Mouse (Mus musculus) CH12.LX (cell line): ENCODE measurements around the gene Vmn2r56. TPM values are rescaled to one million over a fixed set of nuclear protein-coding genes. Genes with fewer than 3 reads are reported as not detected.

Experiments used
- DNase-seq: peaks from one replicate; pipeline ENCODE4 v3.0.0-alpha.2; 2013; ENCODE audit errors: extremely low read depth
- H3K27ac ChIP-seq: 2 replicates; pipeline ENCODE4 v1.5.1; 2012; ENCODE audit warnings: low read depth, mild to moderate bottlenecking, control low read depth, moderate library complexity; ENCODE audit not compliant: insufficient read depth
- H3K27me3 ChIP-seq: replicated peaks from 2 replicates; pipeline ENCODE3; 2012; ENCODE audit warnings: inconsistent platforms
- H3K36me3 ChIP-seq, 2 experiments: replicated peaks in 1 of 2; 2 replicates each; pipeline versions ENCODE3 to v1.6.1; 2012; ENCODE audit warnings: inconsistent platforms in 1 of 2, low read length in 1 of 2, mild to moderate bottlenecking in 1 of 2, mixed read lengths in 1 of 2, moderate library complexity in 1 of 2; ENCODE audit not compliant: control insufficient read depth in 1 of 2, insufficient read depth in 1 of 2
- H3K4me1 ChIP-seq, 2 experiments: 2 replicates each; pipeline ENCODE4 v1.6.1; 2012; ENCODE audit warnings: inconsistent platforms in 1 of 2, moderate library complexity in 1 of 2; ENCODE audit not compliant: insufficient read depth in 2 of 2, control insufficient read depth in 1 of 2
- H3K4me2 ChIP-seq: 2 replicates; pipeline ENCODE4 v1.6.1; 2012; ENCODE audit warnings: low read depth, mild to moderate bottlenecking, control low read depth; ENCODE audit not compliant: poor library complexity, insufficient read depth, severe bottlenecking
- H3K4me3 ChIP-seq, 3 experiments: fragments of 150-350 bp in 1 of 3; sonication (generic) in 1 of 3; replicated peaks in 1 of 3; 2 replicates each; pipeline versions ENCODE3 to v1.5.1; 2011 to 2012; ENCODE audit warnings: low read depth in 2 of 3, low read length in 2 of 3, mild to moderate bottlenecking in 2 of 3, moderate library complexity in 2 of 3, control low read depth in 1 of 3, improper control_type of control experiment in 1 of 3, inconsistent platforms in 1 of 3, mixed read lengths in 1 of 3; ENCODE audit not compliant: poor library complexity in 1 of 3
- H3K79me2 ChIP-seq: replicated peaks from 2 replicates; pipeline ENCODE4 v1.6.1; 2012; ENCODE audit warnings: mild to moderate bottlenecking, moderate library complexity; ENCODE audit not compliant: control insufficient read depth, poor library complexity, insufficient read depth, severe bottlenecking; ENCODE audit errors: extremely low read depth
- H3K9ac ChIP-seq: 2 replicates; pipeline ENCODE4 v1.6.1; 2012; ENCODE audit warnings: low read depth, mild to moderate bottlenecking, control low read depth, moderate library complexity; ENCODE audit not compliant: insufficient read depth
- H3K9me3 ChIP-seq: replicated peaks from 2 replicates; pipeline ENCODE3; 2012; ENCODE audit warnings: low read length, inconsistent platforms, mixed read lengths
- BHLHE40 ChIP-seq: IDR thresholded peaks from 2 replicates; pipeline ENCODE4 v1.6.1; 2011; ENCODE audit warnings: mild to moderate bottlenecking, low read depth, low read length, improper control_type of control experiment
- CHD2 ChIP-seq: IDR thresholded peaks from 2 replicates; pipeline ENCODE4 v1.6.1; 2011; ENCODE audit warnings: low read length, improper control_type of control experiment
- CTCF ChIP-seq, 2 experiments: IDR thresholded peaks in 1 of 2; conservative IDR thresholded peaks in 1 of 2; 2 replicates each; pipeline ENCODE4 v1.5.1; 2011 to 2012; ENCODE audit warnings: low read depth in 2 of 2, low read length in 2 of 2, improper control_type of control experiment in 1 of 2, inconsistent platforms in 1 of 2, mild to moderate bottlenecking in 1 of 2, moderate library complexity in 1 of 2
- E2F4 ChIP-seq: IDR thresholded peaks from 2 replicates; pipeline ENCODE4 v1.6.1; 2011; ENCODE audit warnings: low read depth, low read length, improper control_type of control experiment; ENCODE audit not compliant: insufficient replicate concordance
- EP300 ChIP-seq: IDR thresholded peaks from 2 replicates; pipeline ENCODE4 v1.6.1; 2011; ENCODE audit warnings: low read length, improper control_type of control experiment
- ETS1 ChIP-seq: conservative IDR thresholded peaks from 2 replicates; pipeline ENCODE4 v1.6.1; 2012; ENCODE audit warnings: low read depth, mild to moderate bottlenecking, inconsistent platforms, low read length, improper control_type of control experiment, moderate library complexity
- GABPA ChIP-seq: IDR thresholded peaks from 2 replicates; pipeline ENCODE4 v1.6.1; 2012; ENCODE audit warnings: low read depth, low read length, improper control_type of control experiment, inconsistent platforms; ENCODE audit not compliant: insufficient replicate concordance
- HCFC1 ChIP-seq: IDR thresholded peaks from 2 replicates; pipeline ENCODE4 v1.6.1; 2012; ENCODE audit warnings: low read depth, mild to moderate bottlenecking, inconsistent platforms, low read length, improper control_type of control experiment
- IRF4 ChIP-seq: IDR thresholded peaks from 2 replicates; pipeline ENCODE4 v1.6.1; 2014; ENCODE audit warnings: low read depth, mild to moderate bottlenecking, inconsistent platforms, low read length, improper control_type of control experiment
- JUND ChIP-seq: conservative IDR thresholded peaks from 2 replicates; pipeline ENCODE4 v1.6.1; 2011; ENCODE audit warnings: low read depth, low read length, improper control_type of control experiment
- KAT2A ChIP-seq: IDR thresholded peaks from 2 replicates; pipeline ENCODE4 v1.6.1; 2012; ENCODE audit warnings: low read length, improper control_type of control experiment, inconsistent platforms; ENCODE audit not compliant: insufficient replicate concordance
- MAFK ChIP-seq: IDR thresholded peaks from 2 replicates; pipeline ENCODE4 v1.6.1; 2011; ENCODE audit warnings: low read length, improper control_type of control experiment; ENCODE audit not compliant: insufficient replicate concordance
- MAX ChIP-seq: IDR thresholded peaks from 2 replicates; pipeline ENCODE4 v1.6.1; 2011; ENCODE audit warnings: low read length, improper control_type of control experiment
- MAZ ChIP-seq: IDR thresholded peaks from 2 replicates; pipeline ENCODE4 v1.6.1; 2012; ENCODE audit warnings: low read depth, mild to moderate bottlenecking, inconsistent platforms, low read length, improper control_type of control experiment, moderate library complexity
- MEF2A ChIP-seq: IDR thresholded peaks from 2 replicates; pipeline ENCODE4 v1.6.1; 2014; ENCODE audit warnings: low read depth, mild to moderate bottlenecking, inconsistent platforms, low read length, improper control_type of control experiment, borderline replicate concordance
- MXI1 ChIP-seq: IDR thresholded peaks from 2 replicates; pipeline ENCODE4 v1.6.1; 2011; ENCODE audit warnings: mild to moderate bottlenecking, low read depth, low read length, improper control_type of control experiment
- MYC ChIP-seq: IDR thresholded peaks from 2 replicates; pipeline ENCODE4 v1.6.1; 2011; ENCODE audit warnings: low read depth, mild to moderate bottlenecking, improper control_type of control experiment, low read length
- NRF1 ChIP-seq: IDR thresholded peaks from 2 replicates; pipeline ENCODE4 v1.6.1; 2014; ENCODE audit warnings: low read depth, mild to moderate bottlenecking, inconsistent platforms, low read length, improper control_type of control experiment, moderate library complexity
- POLR2A ChIP-seq: IDR thresholded peaks from 2 replicates; pipeline ENCODE4 v1.6.1; 2011; ENCODE audit warnings: low read depth, mild to moderate bottlenecking, improper control_type of control experiment, low read length
- POLR2AphosphoS2 ChIP-seq: IDR thresholded peaks from 2 replicates; pipeline ENCODE4 v1.6.1; 2011; ENCODE audit warnings: low read depth, low read length, improper control_type of control experiment
- RAD21 ChIP-seq: IDR thresholded peaks from 2 replicates; pipeline ENCODE4 v1.6.1; 2011; ENCODE audit warnings: low read depth, mild to moderate bottlenecking, low read length, improper control_type of control experiment, moderate library complexity
- RCOR1 ChIP-seq: conservative IDR thresholded peaks from 2 replicates; pipeline ENCODE4 v1.6.1; 2012; ENCODE audit warnings: low read depth, mild to moderate bottlenecking, inconsistent platforms, low read length, improper control_type of control experiment
- SIN3A ChIP-seq: IDR thresholded peaks from 2 replicates; pipeline ENCODE4 v1.6.1; 2012; ENCODE audit warnings: low read length, improper control_type of control experiment, inconsistent platforms
- SMC3 ChIP-seq: IDR thresholded peaks from 2 replicates; pipeline ENCODE4 v1.6.1; 2011; ENCODE audit warnings: low read depth, low read length, improper control_type of control experiment
- TBP ChIP-seq: conservative IDR thresholded peaks from 2 replicates; pipeline ENCODE4 v1.6.1; 2011; ENCODE audit warnings: low read depth, low read length, improper control_type of control experiment
- TCF12 ChIP-seq: IDR thresholded peaks from 2 replicates; pipeline ENCODE4 v1.6.1; 2014; ENCODE audit warnings: low read depth, mild to moderate bottlenecking, inconsistent platforms, low read length, improper control_type of control experiment
- USF1 ChIP-seq: IDR thresholded peaks from 2 replicates; pipeline ENCODE4 v1.6.1; 2014; ENCODE audit warnings: low read depth, mild to moderate bottlenecking, inconsistent platforms, low read length, improper control_type of control experiment
- USF2 ChIP-seq: conservative IDR thresholded peaks from 2 replicates; pipeline ENCODE4 v1.6.1; 2011; ENCODE audit warnings: low read depth, low read length, improper control_type of control experiment
- ZKSCAN1 ChIP-seq: IDR thresholded peaks from 2 replicates; pipeline ENCODE4 v1.6.1; 2012; ENCODE audit warnings: low read depth, inconsistent platforms, low read length, improper control_type of control experiment, borderline replicate concordance
- ZMIZ1 ChIP-seq: IDR thresholded peaks from 2 replicates; pipeline ENCODE4 v1.6.1; 2012; ENCODE audit warnings: low read depth, mild to moderate bottlenecking, inconsistent platforms, low read length, improper control_type of control experiment
- ZNF384 ChIP-seq: IDR thresholded peaks from 2 replicates; pipeline ENCODE4 v1.6.1; 2012; ENCODE audit warnings: low read depth, low read length, improper control_type of control experiment, inconsistent platforms
- dilution Hi-C: fragments of 300-500 bp; cut with MboI; formaldehyde crosslinking; loops from 2 replicates; pipeline ENCODE4 v1.14.3; 2020; ENCODE audit warnings: low sequenced_read_pairs; ENCODE audit not compliant: extremely low pct_unique_long_range_greater_than_20kb, extremely low pct_ligation_motif_present
- in situ Hi-C: fragments of 300-500 bp; cut with MboI; formaldehyde crosslinking; loops from 3 replicates; pipeline ENCODE4 v1.14.3; 2019; ENCODE audit warnings: low sequenced_read_pairs, low pct_ligation_motif_present, low pct_unique_long_range_greater_than_20kb, mixed read lengths
- polyA plus RNA-seq: library from polyadenylated mRNA; unstranded; fragments of >175 nt; gene quantifications from 2 replicates; pipeline ENCODE4 v1.2.1, GENCODE M21; 2012; ENCODE audit warnings: low read depth; ENCODE audit not compliant: insufficient read length
- total RNA-seq, 2 experiments: library from RNA; depleted of rRNA; stranded (reverse); fragments of 300-350 nt in 1 of 2; fragments of >200 nt in 1 of 2; gene quantifications; 2 replicates each; pipeline ENCODE4 v1.2.3; 2012 to 2014

Vmn2r56 gene
- total RNA-seq (2012; rRNA removed) = not detected in 2 replicates
- not detected in 2 replicates for total RNA-seq (2014; rRNA removed)
- polyA plus RNA-seq = not detected in 2 replicates

GRCm38 (mm10) chr7:12734904-12735303, at the start of gene Vmn2r56:
TSS of gene Vmn2r56 (minus strand) at chr7:12735004.
- Histone ChIP-seq H3K4me2 (no peak within 1 kb of the TSS), H3K4me3 (no peak within 1 kb of the TSS), H3K9me3 (no peaks in the 10 kb centered on the region), H3K79me2 (no peaks in the 10 kb centered on the region), H3K27me3 (peaks cover 54% of the 10 kb centered on the region)
- dilution Hi-C loops = no loop called here
- TF ChIP-seq BHLHE40 = no peak
- TF ChIP-seq USF1 = no peak
- no peak for TF ChIP-seq MEF2A
- TF ChIP-seq, all 38 proteins: peak for 0
- DNase-seq = no peak
- H3K9ac ChIP-seq = no peak within 1 kb of the TSS
- in situ Hi-C loops = no loop called here
- no peaks in the 10 kb centered on the region for H3K4me1 ChIP-seq
- H3K27ac ChIP-seq = no peak within 1 kb of the TSS
- no peaks in the 10 kb centered on the region for H3K36me3 ChIP-seq

GRCm38 (mm10) chr7:12780151-12780830, 45.5 kb upstream of the Vmn2r56 start:
- DNase-seq = peak; percentile 75
- Histone ChIP-seq H3K9ac (peak overlapping the region; percentile 33), H3K4me1 (peaks cover 5 to 8% of the 10 kb centered on the region in 2 experiments; a peak in 3 of 4 replicates), H3K9me3 (no peaks in the 10 kb centered on the region), H3K36me3 (no peaks in the 10 kb centered on the region), H3K4me3 (peak overlapping the region; percentile 57 to 66 (median 65)), H3K4me2 (peak overlapping the region; percentile 73), H3K27me3 (peaks cover 71% of the 10 kb centered on the region), H3K79me2 (no peaks in the 10 kb centered on the region), H3K27ac (no peak overlapping the region)
- TF ChIP-seq KAT2A = no peak
- peak; percentile 68 for TF ChIP-seq HCFC1
- TF ChIP-seq RAD21 = no peak
- TF ChIP-seq TBP = no peak
- peak; percentile 43; the same call in 1 of the 2 replicates for TF ChIP-seq POLR2A
- TF ChIP-seq CHD2 = no peak
- no peak for TF ChIP-seq ZMIZ1
- TF ChIP-seq BHLHE40 = peak; percentile 87
- no peak for TF ChIP-seq JUND
- no peak for TF ChIP-seq GABPA
- TF ChIP-seq MXI1 = peak; percentile 90
- TF ChIP-seq IRF4 = no peak
- no peak for TF ChIP-seq ZKSCAN1
- no peak for TF ChIP-seq E2F4
- TF ChIP-seq MYC = no peak
- no peak for TF ChIP-seq TCF12
- no peak for TF ChIP-seq SMC3
- TF ChIP-seq MAZ = no peak
- TF ChIP-seq MAFK = no peak
- TF ChIP-seq MAX = peak; percentile 88; the same call in 1 of the 2 replicates
- TF ChIP-seq ETS1 = no peak
- TF ChIP-seq SIN3A = peak; percentile 37; the same call in 1 of the 2 replicates
- peak; percentile 71 for TF ChIP-seq USF1
- TF ChIP-seq USF2 = no peak; the same call in 1 of the 2 replicates
- TF ChIP-seq RCOR1 = no peak
- no peak for TF ChIP-seq ZNF384
- TF ChIP-seq EP300 = no peak
- TF ChIP-seq POLR2AphosphoS2 = no peak
- peak; percentile 94 for TF ChIP-seq NRF1
- no peak for TF ChIP-seq CTCF (conservative IDR thresholded peaks at IDR 0.05 in 1 of 2, IDR thresholded peaks at IDR 0.05 in 1 of 2; ENCODE audit: low read depth in 2 of 2, low read length in 2 of 2)
- in situ Hi-C loops (no loop called here), dilution Hi-C loops (no loop called here)
